Mouse (Mus musculus) left cerebral cortex, adult 11 months (tissue): ENCODE data around the gene Tcf12.

ENCODE experiments used
- DNase-seq: peaks from one replicate; pipeline ENCODE4 v3.0.0; 2022; ENCODE audit warnings: low spot score

Tcf12 gene

DNA sequence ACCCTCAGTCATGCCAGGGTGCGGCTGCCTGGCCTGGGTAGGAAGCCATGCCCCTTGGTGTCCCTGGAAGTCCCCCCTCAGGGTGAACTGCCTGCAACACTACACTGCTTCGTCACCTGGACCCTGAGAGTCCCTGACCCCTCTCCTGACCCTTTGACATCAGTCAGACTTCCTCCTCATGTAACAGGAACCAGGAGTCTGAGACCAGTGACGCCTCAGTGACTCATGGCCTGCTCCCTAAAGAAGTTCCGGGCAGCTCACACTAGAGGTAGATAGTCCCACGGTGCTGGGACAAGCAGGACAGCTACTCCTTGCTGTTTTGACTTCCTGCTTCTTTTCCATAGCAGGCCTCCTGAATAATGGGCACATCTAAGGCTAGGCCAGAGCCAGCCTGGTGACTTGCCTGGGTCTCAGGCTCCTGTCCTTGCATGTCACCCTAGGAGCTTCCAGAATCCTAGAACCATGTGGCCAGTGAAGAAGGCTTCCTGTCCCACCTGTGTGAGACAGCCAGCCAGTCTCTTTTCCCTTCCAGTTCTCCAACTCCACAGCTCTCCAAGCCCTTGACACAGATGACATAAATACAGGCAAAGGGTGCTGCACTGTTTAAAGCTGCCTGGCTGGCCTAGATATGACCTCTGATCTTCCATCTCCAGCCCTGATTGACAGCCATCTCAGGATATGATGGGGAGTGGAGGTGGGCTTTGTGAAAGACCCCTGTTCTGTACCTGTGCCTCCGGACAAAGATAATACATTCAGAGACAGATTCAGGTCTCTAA is 305.8 kb downstream of the Tcf12 start:
- DNase-seq = no peak

DNA sequence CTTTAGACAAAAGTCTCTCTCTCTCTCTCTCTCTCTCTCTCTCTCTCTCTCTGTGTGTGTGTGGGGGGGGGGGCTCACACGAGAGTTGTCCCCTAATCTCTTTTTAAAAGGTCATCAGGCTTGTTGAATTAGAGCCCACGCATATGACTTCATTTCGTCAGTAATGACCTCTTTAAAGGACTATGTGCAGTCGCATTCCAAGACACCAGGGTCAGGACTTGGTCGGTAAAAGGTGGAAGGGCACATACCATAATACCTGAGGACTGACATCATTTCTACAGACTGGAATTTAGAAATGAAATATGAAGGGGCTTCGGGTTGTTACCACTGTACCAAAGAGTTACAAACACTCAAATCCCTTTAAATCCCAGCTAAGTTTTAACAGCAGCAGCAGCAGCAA is 307.6 kb downstream of the Tcf12 start:
- no peak for DNase-seq

DNA sequence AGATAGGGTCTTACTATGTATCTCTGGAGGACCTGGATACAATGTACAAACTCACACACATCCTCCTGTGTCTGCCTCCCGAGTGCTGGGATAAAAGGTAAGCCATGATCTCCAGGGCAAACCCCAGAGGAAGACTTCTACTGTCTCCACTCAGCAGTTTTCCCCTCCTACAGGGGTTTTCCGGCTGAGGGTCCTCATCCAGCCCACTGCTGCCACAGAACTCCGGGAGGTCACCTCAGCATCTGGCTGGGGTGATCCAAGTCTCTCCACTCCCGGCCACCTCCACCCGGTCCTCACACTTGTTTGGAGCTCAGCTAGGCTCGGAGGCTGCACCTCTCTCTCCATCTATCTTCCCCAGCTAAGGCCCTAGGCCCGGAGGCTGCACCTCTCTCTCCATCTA is 308.4 kb downstream of the Tcf12 start:
- no peak for DNase-seq

- DNase-seq = no peak
These were observed 312.1 kb downstream of the Tcf12 start for GRCm38 (mm10) chr9:71799598-71799997.

- DNase-seq = no peak
These were observed 313.5 kb downstream of the Tcf12 start for GRCm38 (mm10) chr9:71798176-71798575.
